Comparison of ENCODE assay signal across 14 mouse cellular contexts in the genomic region with DNA sequence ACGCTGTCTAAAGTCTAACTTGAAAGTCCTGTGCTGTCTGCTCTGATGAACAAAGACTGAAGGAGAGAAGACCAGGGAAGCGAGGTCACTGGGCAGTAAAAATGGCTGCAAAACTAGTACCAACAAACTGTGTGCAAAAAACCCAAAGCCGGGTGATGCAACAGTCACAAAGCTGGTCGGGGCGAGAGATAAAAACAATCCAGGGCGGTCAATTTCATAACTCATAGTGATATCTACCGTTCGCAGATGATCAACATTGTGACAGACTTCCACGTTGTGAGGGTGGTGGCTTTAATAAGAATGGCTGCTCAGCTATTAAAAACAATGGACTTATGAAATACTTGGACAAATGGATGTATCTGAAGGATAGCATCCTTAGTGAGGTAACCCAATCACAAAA.
"Had no signal": no experiment of that assay in that cellular context is flagged by ENCODE, and none has a peak within 500 bp of the region (broad histone marks: within the 10 kb centered on the region; RNA-seq: fewer than 3 reads in every experiment).

No protein-coding gene starts in this region.

- H3K4me1 ChIP-seq: kidney, embryonic 15.5 days; limb, embryonic 12.5 days; lung, embryonic 15.5 days; midbrain, embryonic 13.5 days; neural tube, embryonic 12.5 days had no signal

- H3K27ac ChIP-seq: kidney, embryonic 15.5 days; limb, embryonic 12.5 days; lung, embryonic 15.5 days; macrophage; midbrain, embryonic 13.5 days; neural tube, embryonic 12.5 days had no signal

- H3K4me2 ChIP-seq: kidney, embryonic 15.5 days; limb, embryonic 12.5 days; lung, embryonic 15.5 days; midbrain, embryonic 13.5 days; neural tube, embryonic 12.5 days had no signal

- ATAC-seq: intestine, embryonic 16.5 days; midbrain, embryonic 13.5 days had no signal

- DNase-seq: kidney, adult 2 months; kidney, postnatal 14 days; liver; lung, postnatal 14 days; right cerebral cortex, postnatal 4 days; spleen, adult 18-20 months; thymus, postnatal 4 days had no signal

- H3K36me3 ChIP-seq: kidney, embryonic 15.5 days; limb, embryonic 12.5 days; lung, embryonic 15.5 days; midbrain, embryonic 13.5 days; neural tube, embryonic 12.5 days had no signal

- H3K27me3 ChIP-seq: kidney, embryonic 15.5 days; limb, embryonic 12.5 days; lung, embryonic 15.5 days; midbrain, embryonic 13.5 days had no signal

- H3K9ac ChIP-seq: kidney, embryonic 15.5 days; limb, embryonic 12.5 days; lung, embryonic 15.5 days; midbrain, embryonic 13.5 days; neural tube, embryonic 12.5 days had no signal

- H3K4me3 ChIP-seq: kidney, embryonic 15.5 days; limb, embryonic 12.5 days; lung, embryonic 15.5 days; midbrain, embryonic 13.5 days; neural tube, embryonic 12.5 days had no signal

- H3K9me3 ChIP-seq: kidney, embryonic 15.5 days; limb, embryonic 12.5 days; lung, embryonic 15.5 days; midbrain, embryonic 13.5 days; neural tube, embryonic 12.5 days had no signal
